Mouse (Mus musculus): Measurements from ENCODE around the gene Nfix.

- TF ChIP-seq CTCF (IDR thresholded peaks at IDR 0.05; ENCODE audit: insufficient read depth, low read depth, low read length) (no peak), POLR2A (IDR thresholded peaks at IDR 0.05; ENCODE audit: insufficient read depth, low read depth, low read length) (no peak)
Observed at GRCm38 (mm10) chr8:84713381-84713780, 86.8 kb downstream of the Nfix start.

Measured in olfactory bulb, adult 2 months (tissue).